In genomic region chr2:155928711-155929345, GRCm38 (mm10) we compare ENCODE assay signal across 8 mouse cellular contexts. TPM values are rescaled to one million over a fixed set of nuclear protein-coding genes. Genes with fewer than 3 reads are reported as not detected.
DNase-seq lines count a peak whose midpoint lies in the region; ATAC-seq and TF ChIP-seq lines count a peak whose summit lies in the region.
"Had no signal": no experiment of that assay in that cellular context is flagged by ENCODE, and none has a peak within 500 bp of the region (broad histone marks: within the 10 kb centered on the region; RNA-seq: fewer than 3 reads in every experiment).

No protein-coding gene starts in this region.

- H3ac ChIP-seq in C2C12 (ENCODE audit: control insufficient read depth, insufficient read length, low read depth): peak overlapping the region; percentile 24

- H3K79me3 ChIP-seq in C2C12 (ENCODE audit: low read depth): peaks cover 44% of the 10 kb centered on the region

- TF ChIP-seq CTCF in C2C12 (IDR thresholded peaks at IDR 0.05; ENCODE audit: control insufficient read depth, insufficient read depth, insufficient read length): no peak
- no peak for TF ChIP-seq CTCF in MEL (IDR thresholded peaks at IDR 0.05 in 2 of 3, conservative IDR thresholded peaks at IDR 0.05 in 1 of 3; ENCODE audit: control insufficient read depth in 1 of 3, insufficient read depth in 1 of 3, low read depth in 2 of 3, low read length in 3 of 3, poor library complexity in 1 of 3, severe bottlenecking in 1 of 3)

- ATAC-seq in hindbrain, embryonic 13.5 days (ENCODE audit: low FRiP score): no peak
- ATAC-seq in liver, embryonic 12.5 days: no peak

- peaks cover 3 to 26% of the 10 kb centered on the region in 2 experiments; a peak in 3 of 4 replicates for H3K4me1 ChIP-seq in MEL (ENCODE audit: control insufficient read depth in 1 of 2, insufficient read depth in 2 of 2, low read length in 2 of 2)
- H3K4me1 ChIP-seq in hindbrain, embryonic 13.5 days (replicated peaks): peaks cover 16% of the 10 kb centered on the region
- H3K4me1 ChIP-seq in liver, embryonic 12.5 days: peaks cover 31% of the 10 kb centered on the region

- no peaks in the 10 kb centered on the region for H3K36me3 ChIP-seq in C2C12 (ENCODE audit: control insufficient read depth, insufficient read depth)
- H3K36me3 ChIP-seq in MEL (ENCODE audit: control insufficient read depth in 1 of 2, insufficient read depth in 2 of 2, low read length in 2 of 2): peaks cover 2 to 29% of the 10 kb centered on the region in 2 experiments; a peak in 3 of 4 replicates
- H3K36me3 ChIP-seq in hindbrain, embryonic 13.5 days: peaks cover 3% of the 10 kb centered on the region; the same call in 1 of the 2 replicates
- peaks cover 25% of the 10 kb centered on the region for H3K36me3 ChIP-seq in liver, embryonic 12.5 days

- no peaks in the 10 kb centered on the region for H3K9me3 ChIP-seq in MEL (replicated peaks; ENCODE audit: insufficient read depth, low read length)
- H3K9me3 ChIP-seq in hindbrain, embryonic 13.5 days: no peaks in the 10 kb centered on the region
- no peaks in the 10 kb centered on the region for H3K9me3 ChIP-seq in liver, embryonic 12.5 days (replicated peaks)

- peaks cover 69% of the 10 kb centered on the region for H3K79me2 ChIP-seq in C2C12 (ENCODE audit: control insufficient read depth, insufficient read depth)
- peaks cover 45% of the 10 kb centered on the region for H3K79me2 ChIP-seq in MEL (ENCODE audit: control insufficient read depth, insufficient read depth, low read length, poor library complexity)

- peak; percentile 72 for DNase-seq in MEL (ENCODE audit: low read depth, low spot score)
- no peak for DNase-seq in right cerebral cortex, adult 2 months (ENCODE audit: low spot score in 2 of 2)
- no peak for DNase-seq in thymus, postnatal 25 days
- no peak for DNase-seq in urinary bladder, adult 2 months (ENCODE audit: low spot score)

- 82% methylated on average over 7 of the region's 7 CpGs for WGBS in hindbrain, embryonic 13.5 days
- 55% methylated on average over 7 of the region's 7 CpGs for WGBS in liver, embryonic 12.5 days (ENCODE audit: insufficient replicate concordance)

- peak overlapping the region; percentile 82 for H3K9ac ChIP-seq in MEL (ENCODE audit: control insufficient read depth, low read depth, low read length, poor library complexity, severe bottlenecking)
- peak overlapping the region; percentile 76 for H3K9ac ChIP-seq in hindbrain, embryonic 13.5 days
- H3K9ac ChIP-seq in liver, embryonic 12.5 days: peak overlapping the region; percentile 76

- TF ChIP-seq POLR2A in MEL (IDR thresholded peaks at IDR 0.05; ENCODE audit: control insufficient read depth in 1 of 2, insufficient read depth in 1 of 2, low read depth in 1 of 2, low read length in 2 of 2, poor library complexity in 1 of 2): no peak

- H3K27me3 ChIP-seq in C2C12 (ENCODE audit: control insufficient read depth, insufficient read depth, insufficient read length) (no peaks in the 10 kb centered on the region), MEL (ENCODE audit: control insufficient read depth in 1 of 2, insufficient read depth in 2 of 2, low read length in 2 of 2) (no peaks in the 10 kb centered on the region)
- H3K27me3 ChIP-seq in hindbrain, embryonic 13.5 days: peaks cover 3% of the 10 kb centered on the region; the same call in 1 of the 2 replicates
- H3K27me3 ChIP-seq in liver, embryonic 12.5 days (replicated peaks): no peaks in the 10 kb centered on the region

- H3K4me3 ChIP-seq in C2C12 (ENCODE audit: insufficient read depth, poor library complexity, severe bottlenecking) (peak overlapping the region; percentile 81), MEL (ENCODE audit: control insufficient read depth in 1 of 2, insufficient read depth in 1 of 2, low read depth in 2 of 2, low read length in 2 of 2) (peak overlapping the region; percentile 85 to 92)
- peak overlapping the region; percentile 71 for H3K4me3 ChIP-seq in hindbrain, embryonic 13.5 days
- H3K4me3 ChIP-seq in liver, embryonic 12.5 days: peak overlapping the region; percentile 78

- peak overlapping the region; percentile 71 for H3K4me2 ChIP-seq in hindbrain, embryonic 13.5 days
- peak overlapping the region; percentile 82 for H3K4me2 ChIP-seq in liver, embryonic 12.5 days

- H3K27ac ChIP-seq in MEL (ENCODE audit: control insufficient read depth, low read depth, low read length): peak overlapping the region; percentile 98
- no peak overlapping the region for H3K27ac ChIP-seq in hindbrain, embryonic 13.5 days
- H3K27ac ChIP-seq in liver, embryonic 12.5 days: peak overlapping the region; percentile 50; the same call in 1 of the 2 replicates

- no peak for TF ChIP-seq EP300 in MEL (IDR thresholded peaks at IDR 0.05; ENCODE audit: low read depth in 1 of 2, low read length in 2 of 2)

- TF ChIP-seq RAD21 in MEL (IDR thresholded peaks at IDR 0.05; ENCODE audit: low read depth, low read length): no peak

TF ChIP-seq in C2C12, 6 proteins besides CTCF, POLR2A, EP300 and RAD21:
- TF ChIP-seq FOSL1 (IDR thresholded peaks at IDR 0.05; ENCODE audit: insufficient read depth, low read length, poor library complexity, severe bottlenecking) (no peak), USF1 (IDR thresholded peaks at IDR 0.05; ENCODE audit: low read depth) (no peak), CEBPB (IDR thresholded peaks at IDR 0.05; ENCODE audit: low read depth) (no peak), MYOD1 (IDR thresholded peaks at IDR 0.05; ENCODE audit: control insufficient read depth, insufficient read length, low read depth) (no peak), MYOG (IDR thresholded peaks at IDR 0.05; ENCODE audit: control insufficient read depth, extremely low read depth, insufficient read length) (no peak), MAX (IDR thresholded peaks at IDR 0.05) (no peak)

TF ChIP-seq in MEL, 35 proteins besides CTCF, POLR2A, EP300 and RAD21:
- TF ChIP-seq MAX (IDR thresholded peaks at IDR 0.05; ENCODE audit: low read length) (peak; percentile 80), NELFE (IDR thresholded peaks at IDR 0.05; ENCODE audit: low read depth, low read length) (no peak), ELF1 (IDR thresholded peaks at IDR 0.05; ENCODE audit: low read depth, low read length) (no peak), TCF12 (IDR thresholded peaks at IDR 0.05; ENCODE audit: low read depth, low read length) (0 out of 2 replicates have a peak, but pooled peaks have one; percentile 5), HCFC1 (IDR thresholded peaks at IDR 0.05; ENCODE audit: low read depth, low read length) (0 out of 2 replicates have a peak, but pooled peaks have one; percentile 56), SMC3 (IDR thresholded peaks at IDR 0.05; ENCODE audit: low read depth, low read length) (no peak), USF2 (IDR thresholded peaks at IDR 0.05; ENCODE audit: borderline replicate concordance in 1 of 2, insufficient read depth in 1 of 2, low read depth in 1 of 2, low read length in 2 of 2) (no peak), MYC (IDR thresholded peaks at IDR 0.05; ENCODE audit: low read depth, low read length) (peak; percentile 62; the same call in 1 of the 2 replicates), MXI1 (IDR thresholded peaks at IDR 0.05; ENCODE audit: low read depth, low read length) (peak; percentile 96), TBP (IDR thresholded peaks at IDR 0.05; ENCODE audit: low read depth, low read length) (peak; percentile 19; the same call in 1 of the 2 replicates), SIN3A (IDR thresholded peaks at IDR 0.05; ENCODE audit: low read length) (peak; percentile 78), MEF2A (IDR thresholded peaks at IDR 0.05; ENCODE audit: extremely low read depth, insufficient replicate concordance, low read depth, low read length, poor library complexity, severe bottlenecking) (no peak), CHD2 (IDR thresholded peaks at IDR 0.05; ENCODE audit: low read length) (no peak)
TF ChIP-seq in MEL: peak in this region for 7.

RNA-seq across cellular contexts. Expression of gene Uqcc1, which starts 1.3 kb away (rescaled TPM):
- polyA plus RNA-seq in C2C12 (2012; fragmentation: generic; extraction: Trizol): 47.6 TPM
- total RNA-seq in MEL (2012; rRNA removed): 83.1 and 87.1 TPM in 2 replicates
- 10 to 100 TPM in 1 of 2 experiments, not detected in 1; 61.0 TPM for polyA plus RNA-seq in MEL (2012; ENCODE audit: insufficient read depth in 1 of 2, insufficient read length in 2 of 2, low read depth in 1 of 2, low replicate concordance in 2 of 2, missing spikeins in 1 of 2)
- polyA plus RNA-seq in hindbrain, embryonic 13.5 days (2015; fragmentation: Nextera tagmentation; extraction: Ambion mirVana): 57.6 and 59.6 TPM in 2 replicates
- 51.0 and 56.6 TPM in 2 replicates for polyA plus RNA-seq in liver, embryonic 12.5 days (2016; fragmentation: Nextera tagmentation; extraction: Ambion mirVana)
- 47.0 and 60.2 TPM in 2 replicates for polyA plus RNA-seq in urinary bladder, adult 2 months (2012; rRNA removed)

RNA-seq across cellular contexts. Expression of gene Gm15557, which starts 11.7 kb away (rescaled TPM):
- not detected for polyA plus RNA-seq in C2C12 (2012; fragmentation: generic; extraction: Trizol)
- total RNA-seq in MEL (2012; rRNA removed): not detected in 2 replicates
- polyA plus RNA-seq in MEL (2012; ENCODE audit: insufficient read depth in 1 of 2, insufficient read length in 2 of 2, low read depth in 1 of 2, low replicate concordance in 2 of 2, missing spikeins in 1 of 2): not detected
- polyA plus RNA-seq in hindbrain, embryonic 13.5 days (2015; fragmentation: Nextera tagmentation; extraction: Ambion mirVana): 0.16 TPM in 1 of 2 replicates, not detected in the other
- polyA plus RNA-seq in liver, embryonic 12.5 days (2016; fragmentation: Nextera tagmentation; extraction: Ambion mirVana): not detected in 2 replicates
- polyA plus RNA-seq in urinary bladder, adult 2 months (2012; rRNA removed): not detected in 2 replicates
- total RNA-seq: heart, postnatal 10 days had no signal

RNA-seq across cellular contexts. Expression of gene Gdf5, which starts 16.3 kb away (rescaled TPM):
- not detected for polyA plus RNA-seq in C2C12 (2012; fragmentation: generic; extraction: Trizol)
- not detected in 2 replicates for total RNA-seq in MEL (2012; rRNA removed)
- polyA plus RNA-seq in MEL (2012; ENCODE audit: insufficient read depth in 1 of 2, insufficient read length in 2 of 2, low read depth in 1 of 2, low replicate concordance in 2 of 2, missing spikeins in 1 of 2): under 1 TPM in 1 of 2 experiments, not detected in 1; 0.06 TPM
- polyA plus RNA-seq in hindbrain, embryonic 13.5 days (2015; fragmentation: Nextera tagmentation; extraction: Ambion mirVana): 2.0 and 3.6 TPM in 2 replicates
- 0.07 and 0.23 TPM in 2 replicates for polyA plus RNA-seq in liver, embryonic 12.5 days (2016; fragmentation: Nextera tagmentation; extraction: Ambion mirVana)
- polyA plus RNA-seq in urinary bladder, adult 2 months (2012; rRNA removed): 1.5 and 1.7 TPM in 2 replicates
- total RNA-seq: heart, postnatal 10 days had no signal

RNA-seq across cellular contexts. Expression of gene Cep250, which starts 27.4 kb away (rescaled TPM):
- polyA plus RNA-seq in C2C12 (2012; fragmentation: generic; extraction: Trizol) (24.1 TPM), MEL (2012; ENCODE audit: insufficient read depth in 1 of 2, insufficient read length in 2 of 2, low read depth in 1 of 2, low replicate concordance in 2 of 2, missing spikeins in 1 of 2) (10 to 100 TPM in 1 of 2 experiments, not detected in 1; 16.4 TPM)
- 9.8 and 12.8 TPM in 2 replicates for total RNA-seq in MEL (2012; rRNA removed)
- polyA plus RNA-seq in hindbrain, embryonic 13.5 days (2015; fragmentation: Nextera tagmentation; extraction: Ambion mirVana): 18.1 and 18.7 TPM in 2 replicates
- polyA plus RNA-seq in liver, embryonic 12.5 days (2016; fragmentation: Nextera tagmentation; extraction: Ambion mirVana): 20.7 and 21.4 TPM in 2 replicates
- 11.7 and 13.4 TPM in 2 replicates for polyA plus RNA-seq in urinary bladder, adult 2 months (2012; rRNA removed)
